Mouse (Mus musculus) MEL (cell line): Measurements from ENCODE around the gene Pls1. TPM values are rescaled to one million over a fixed set of nuclear protein-coding genes. Genes with fewer than 3 reads are reported as not detected.

Source experiments
- DNase-seq: peaks from one replicate; pipeline ENCODE4 v3.0.0; 2011; ENCODE audit warnings: low read depth, low spot score
- H3K27ac ChIP-seq: 2 replicates; pipeline ENCODE4 v1.5.1; 2012; ENCODE audit warnings: low read depth, mild to moderate bottlenecking, control low read depth, low read length, moderate library complexity; ENCODE audit not compliant: control insufficient read depth
- H3K27me3 ChIP-seq, 2 experiments: fragments of 150-350 bp in 1 of 2; sonication (generic) in 1 of 2; 2 replicates each; pipeline ENCODE4 v1.6.1; 2012; ENCODE audit warnings: low read length in 2 of 2, mild to moderate bottlenecking in 2 of 2, improper control_type of control experiment in 1 of 2, moderate library complexity in 1 of 2; ENCODE audit not compliant: insufficient read depth in 2 of 2, control insufficient read depth in 1 of 2
- H3K36me3 ChIP-seq, 2 experiments: 2 replicates each; pipeline ENCODE4 v1.6.1; 2012 to 2014; ENCODE audit warnings: low read length in 2 of 2, improper control_type of control experiment in 1 of 2, inconsistent platforms in 1 of 2, mild to moderate bottlenecking in 1 of 2; ENCODE audit not compliant: insufficient read depth in 2 of 2, control insufficient read depth in 1 of 2
- H3K4me1 ChIP-seq, 2 experiments: fragments of 150-350 bp in 1 of 2; sonication (generic) in 1 of 2; 2 replicates each; pipeline ENCODE4 v1.6.1; 2012; ENCODE audit warnings: low read length in 2 of 2, improper control_type of control experiment in 1 of 2, mild to moderate bottlenecking in 1 of 2; ENCODE audit not compliant: insufficient read depth in 2 of 2, control insufficient read depth in 1 of 2
- H3K4me3 ChIP-seq, 2 experiments: fragments of 150-350 bp in 1 of 2; sonication (generic) in 1 of 2; 2 replicates each; pipeline ENCODE4 v1.5.1; 2012; ENCODE audit warnings: low read depth in 2 of 2, low read length in 2 of 2, mild to moderate bottlenecking in 2 of 2, moderate library complexity in 2 of 2, control low read depth in 1 of 2, improper control_type of control experiment in 1 of 2; ENCODE audit not compliant: control insufficient read depth in 1 of 2, insufficient read depth in 1 of 2
- H3K79me2 ChIP-seq: 2 replicates; pipeline ENCODE4 v1.6.1; 2012; ENCODE audit warnings: mild to moderate bottlenecking, low read length, moderate library complexity; ENCODE audit not compliant: control insufficient read depth, poor library complexity, insufficient read depth
- H3K9ac ChIP-seq: 2 replicates; pipeline ENCODE4 v1.6.1; 2012; ENCODE audit warnings: low read depth, mild to moderate bottlenecking, control low read depth, low read length, moderate library complexity; ENCODE audit not compliant: control insufficient read depth, poor library complexity, severe bottlenecking
- H3K9me3 ChIP-seq: fragments of 150-350 bp; sonication (generic); replicated peaks from 2 replicates; pipeline ENCODE4 v1.6.1; 2012; ENCODE audit warnings: mild to moderate bottlenecking, low read length, improper control_type of control experiment, moderate library complexity; ENCODE audit not compliant: insufficient read depth
- CTCF ChIP-seq, 3 experiments: IDR thresholded peaks in 2 of 3; conservative IDR thresholded peaks in 1 of 3; 2 replicates each; pipeline ENCODE4 v1.5.1; 2011 to 2012; ENCODE audit warnings: low read length in 3 of 3, low read depth in 2 of 3, mild to moderate bottlenecking in 2 of 3, improper control_type of control experiment in 1 of 3, inconsistent platforms in 1 of 3, mixed read lengths in 1 of 3, moderate library complexity in 1 of 3; ENCODE audit not compliant: control insufficient read depth in 1 of 3, insufficient read depth in 1 of 3, poor library complexity in 1 of 3, severe bottlenecking in 1 of 3
- EP300 ChIP-seq, 2 experiments: IDR thresholded peaks; 2 replicates each; pipeline ENCODE4 v1.6.1; 2011; ENCODE audit warnings: improper control_type of control experiment in 2 of 2, low read length in 2 of 2, low read depth in 1 of 2, mild to moderate bottlenecking in 1 of 2
- GABPA ChIP-seq: IDR thresholded peaks from 2 replicates; pipeline ENCODE4 v1.6.1; 2012; ENCODE audit warnings: low read depth, mild to moderate bottlenecking, inconsistent platforms, low read length, improper control_type of control experiment, moderate library complexity
- GATA1 ChIP-seq: IDR thresholded peaks from 2 replicates; pipeline ENCODE4 v1.6.1; 2011; ENCODE audit warnings: low read depth, low read length, improper control_type of control experiment
- HCFC1 ChIP-seq: IDR thresholded peaks from 2 replicates; pipeline ENCODE4 v1.6.1; 2012; ENCODE audit warnings: low read depth, mild to moderate bottlenecking, inconsistent platforms, low read length, improper control_type of control experiment, moderate library complexity
- KAT2A ChIP-seq: conservative IDR thresholded peaks from 2 replicates; pipeline ENCODE4 v1.6.1; 2012; ENCODE audit warnings: low read depth, low read length, improper control_type of control experiment, inconsistent platforms
- MEF2A ChIP-seq: IDR thresholded peaks from 2 replicates; pipeline ENCODE4 v1.6.1; 2014; ENCODE audit warnings: low read depth, mild to moderate bottlenecking, inconsistent platforms, low read length, improper control_type of control experiment; ENCODE audit not compliant: poor library complexity, insufficient replicate concordance, severe bottlenecking; ENCODE audit errors: extremely low read depth
- MXI1 ChIP-seq: IDR thresholded peaks from 2 replicates; pipeline ENCODE4 v1.6.1; 2011; ENCODE audit warnings: mild to moderate bottlenecking, low read depth, low read length, improper control_type of control experiment
- MYB ChIP-seq: IDR thresholded peaks from 2 replicates; pipeline ENCODE4 v1.6.1; 2011; ENCODE audit warnings: mild to moderate bottlenecking, low read depth, low read length, improper control_type of control experiment
- MYC ChIP-seq: IDR thresholded peaks from 2 replicates; pipeline ENCODE4 v1.6.1; 2011; ENCODE audit warnings: low read depth, mild to moderate bottlenecking, low read length, improper control_type of control experiment, moderate library complexity
- NRF1 ChIP-seq: IDR thresholded peaks from 2 replicates; pipeline ENCODE4 v1.6.1; 2014; ENCODE audit warnings: low read depth, mild to moderate bottlenecking, inconsistent platforms, low read length, improper control_type of control experiment, moderate library complexity; ENCODE audit not compliant: poor library complexity, insufficient read depth, severe bottlenecking
- RCOR1 ChIP-seq: IDR thresholded peaks from 2 replicates; pipeline ENCODE4 v1.6.1; 2012; ENCODE audit warnings: low read depth, mild to moderate bottlenecking, inconsistent platforms, low read length, improper control_type of control experiment
- SIN3A ChIP-seq: IDR thresholded peaks from 2 replicates; pipeline ENCODE4 v1.6.1; 2012; ENCODE audit warnings: low read length, improper control_type of control experiment, inconsistent platforms
- TAL1 ChIP-seq: IDR thresholded peaks from 2 replicates; pipeline ENCODE4 v1.6.1; 2012; ENCODE audit warnings: mild to moderate bottlenecking, inconsistent platforms, low read length, moderate library complexity, mixed read lengths
- TCF12 ChIP-seq: IDR thresholded peaks from 2 replicates; pipeline ENCODE4 v1.6.1; 2014; ENCODE audit warnings: low read depth, mild to moderate bottlenecking, inconsistent platforms, low read length, improper control_type of control experiment, moderate library complexity
- USF1 ChIP-seq: IDR thresholded peaks from 2 replicates; pipeline ENCODE4 v1.6.1; 2014; ENCODE audit warnings: low read depth, mild to moderate bottlenecking, inconsistent platforms, low read length, improper control_type of control experiment, moderate library complexity
- ZMIZ1 ChIP-seq: IDR thresholded peaks from 2 replicates; pipeline ENCODE4 v1.6.1; 2012; ENCODE audit warnings: low read depth, mild to moderate bottlenecking, inconsistent platforms, low read length, improper control_type of control experiment, moderate library complexity
- polyA plus RNA-seq, 2 experiments: library from polyadenylated mRNA; stranded (reverse) in 1 of 2; unstranded in 1 of 2; fragments of >175 nt in 1 of 2; fragments of >200 nt in 1 of 2; gene quantifications; 2 replicates each; pipeline versions ENCODE4 v1.2.1 to v1.2.4; 2012; ENCODE audit warnings: low replicate concordance in 2 of 2, low read depth in 1 of 2; ENCODE audit not compliant: insufficient read length in 2 of 2, insufficient read depth in 1 of 2, missing spikeins in 1 of 2
- total RNA-seq: library from RNA; depleted of rRNA; stranded (reverse); fragments of 300-350 nt; gene quantifications from 2 replicates; pipeline ENCODE4 v1.2.3, GENCODE M21; 2012

Pls1 gene
- total and polyA plus RNA-seq, 3 experiments = 0.04 TPM; not detected in 2

DNA sequence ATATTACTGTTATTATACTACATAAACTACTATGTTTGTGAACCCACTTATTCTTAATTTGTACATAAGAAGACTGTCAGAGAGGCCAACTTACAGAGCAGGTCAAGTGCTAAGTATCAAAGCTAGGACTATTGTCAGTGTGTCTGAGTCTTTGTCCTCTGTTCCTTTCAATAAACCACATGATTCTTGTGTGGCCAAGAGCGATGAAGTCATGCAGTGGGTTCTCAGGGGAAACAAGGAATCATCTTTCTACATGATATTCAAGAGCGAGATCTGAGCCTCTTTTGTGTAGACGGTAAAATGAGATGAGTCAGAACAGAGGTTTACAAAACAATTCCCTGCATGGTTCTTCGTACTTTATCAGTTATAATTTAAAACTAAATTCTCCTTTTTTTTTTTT is 35.5 kb downstream of the Pls1 start:
- H3K36me3 ChIP-seq = no peaks in the 10 kb centered on the region

DNA sequence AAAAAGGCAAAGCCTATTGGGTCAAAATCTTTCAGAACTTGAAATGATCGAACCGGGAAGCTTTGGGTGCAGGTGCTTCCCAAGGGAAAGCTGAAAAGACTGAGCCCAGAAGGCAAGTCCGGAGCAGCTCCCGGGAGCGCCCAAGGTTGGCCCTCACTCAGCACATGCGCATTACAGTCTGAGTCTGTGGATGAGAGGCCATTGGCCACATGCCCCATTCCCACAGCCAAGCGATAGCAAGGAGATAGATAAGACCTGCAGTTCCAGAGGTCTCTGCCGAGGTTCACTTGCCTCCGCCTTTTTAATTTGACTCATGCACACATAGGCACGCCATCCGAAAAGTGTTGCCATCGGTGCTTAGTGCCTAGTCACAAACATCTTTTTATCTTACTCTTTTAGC is 39.7 kb downstream of the Pls1 start:
- Histone ChIP-seq H3K36me3 (no peaks in the 10 kb centered on the region), H3K27me3 (peaks cover 0 to 2% of the 10 kb centered on the region in 2 experiments; a peak in 2 of 4 replicates), H3K4me1 (peaks cover 0 to 7% of the 10 kb centered on the region in 2 experiments; a peak in 1 of 4 replicates), H3K79me2 (no peaks in the 10 kb centered on the region), H3K4me3 (peak overlapping the region; percentile 39 to 65), H3K27ac (no peak overlapping the region), H3K9me3 (no peaks in the 10 kb centered on the region), H3K9ac (peak overlapping the region; percentile 14; the same call in 1 of the 2 replicates)
- TF ChIP-seq RCOR1 (no peak), HCFC1 (no peak), GATA1 (peak; percentile 55), KAT2A (no peak), TCF12 (no peak), MEF2A (no peak), SIN3A (no peak), MYB (no peak), GABPA (no peak), MYC (no peak), MXI1 (no peak), CTCF (IDR thresholded peaks at IDR 0.05 in 2 of 3, conservative IDR thresholded peaks at IDR 0.05 in 1 of 3; ENCODE audit: control insufficient read depth in 1 of 3, insufficient read depth in 1 of 3, low read depth in 2 of 3, low read length in 3 of 3, poor library complexity in 1 of 3, severe bottlenecking in 1 of 3) (no peak), ZMIZ1 (no peak), NRF1 (peak; percentile 65), TAL1 (no peak), USF1 (0 out of 2 replicates have a peak, but pooled peaks have one; percentile 39), EP300 (IDR thresholded peaks at IDR 0.05; ENCODE audit: low read depth in 1 of 2, low read length in 2 of 2) (no peak)
- DNase-seq = peak; percentile 63

More for the DNA sequence above, 35.5 kb downstream of the Pls1 start:
- Histone ChIP-seq H3K4me3 (no peak overlapping the region), H3K27ac (no peak overlapping the region), H3K9me3 (no peaks in the 10 kb centered on the region), H3K9ac (no peak overlapping the region), H3K27me3 (peaks cover 0 to 2% of the 10 kb centered on the region in 2 experiments; a peak in 2 of 4 replicates), H3K79me2 (no peaks in the 10 kb centered on the region), H3K4me1 (no peaks in the 10 kb centered on the region)
- DNase-seq = no peak
- no peak for TF ChIP-seq GATA1
